Mouse (Mus musculus) forebrain, embryonic 14.5 days (tissue): ENCODE data around the gene Pramef12. TPM values are rescaled to one million over a fixed set of nuclear protein-coding genes. Genes with fewer than 3 reads are reported as not detected.

ENCODE experiments used
- polyA plus RNA-seq: library from polyadenylated mRNA; unstranded; fragments of >200 nt; fragmentation: Nextera tagmentation; extraction: Ambion mirVana; gene quantifications from 2 replicates; pipeline ENCODE4 v1.2.1, GENCODE M21; 2014

Pramef12 gene
- polyA plus RNA-seq, 1 experiment from 2014 or later, result not detected

Other genes starting within 250 kb of the Pramef12 start
- gene Oog3, start 245.8 kb downstream of the Pramef12 start, polyA plus RNA-seq, result not detected in 2 replicates
- not detected in 2 replicates for gene Oog2, start 217.7 kb downstream of the Pramef12 start, polyA plus RNA-seq
- gene C87977, start 195.1 kb downstream of the Pramef12 start, polyA plus RNA-seq, result not detected in 2 replicates
- not detected in 2 replicates for gene Pramel5, start 128.0 kb downstream of the Pramef12 start, polyA plus RNA-seq
- not detected in 2 replicates for gene Gm13128, start 78.2 kb downstream of the Pramef12 start, polyA plus RNA-seq
- not detected in 2 replicates for gene Gm13119, start 50.5 kb downstream of the Pramef12 start, polyA plus RNA-seq
- gene Pramef20, start 30.5 kb downstream of the Pramef12 start, polyA plus RNA-seq, result not detected in 2 replicates
- gene 1700012P22Rik, start 30.3 kb upstream of the Pramef12 start, polyA plus RNA-seq, result not detected in 2 replicates
- not detected in 2 replicates for gene Gm9944, start 44.9 kb upstream of the Pramef12 start, polyA plus RNA-seq
- not detected in 2 replicates for gene Aadacl3, start 55.3 kb upstream of the Pramef12 start, polyA plus RNA-seq
- not detected in 2 replicates for gene 9430007A20Rik, start 111.4 kb upstream of the Pramef12 start, polyA plus RNA-seq
- gene Gm13124, start 156.7 kb upstream of the Pramef12 start, polyA plus RNA-seq, result not detected in 2 replicates
- gene Aadacl4, start 205.2 kb upstream of the Pramef12 start, polyA plus RNA-seq, result not detected in 2 replicates